ENCODE assay signal across 9 mouse cellular contexts in the genomic region with DNA sequence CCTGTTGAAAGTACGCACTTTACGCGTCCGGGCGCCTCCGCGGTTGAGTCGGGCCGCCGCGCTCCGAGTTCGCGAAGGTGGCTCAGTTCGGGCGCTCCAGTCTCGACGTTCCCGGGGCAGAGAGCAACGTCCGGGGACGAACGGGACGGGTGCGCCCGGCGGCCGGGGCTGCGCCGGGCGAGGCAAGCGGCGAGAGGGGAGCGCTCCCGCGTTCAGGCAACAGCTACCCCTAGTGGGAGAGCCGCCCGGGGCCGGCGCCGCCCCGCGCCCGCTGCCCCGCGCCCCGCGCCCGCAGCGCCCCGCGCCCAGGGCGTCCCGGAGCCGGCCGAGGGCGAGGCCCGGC. TPM values are rescaled to one million over a fixed set of nuclear protein-coding genes. Genes with fewer than 3 reads are reported as not detected.
DNase-seq lines count a peak whose midpoint lies in the region; ATAC-seq and TF ChIP-seq lines count a peak whose summit lies in the region.
"Had no signal": no experiment of that assay in that cellular context is flagged by ENCODE, and none has a peak within 500 bp of the region (broad histone marks: within the 10 kb centered on the region; RNA-seq: fewer than 3 reads in every experiment).

No protein-coding gene starts in this region.

- H3K27ac ChIP-seq in forebrain, embryonic 14.5 days (ENCODE audit: low read depth, low read length) = no peak overlapping the region
- H3K27ac ChIP-seq in lung, embryonic 14.5 days (ENCODE audit: low read depth) = no peak overlapping the region
- H3K27ac ChIP-seq in stomach, embryonic 15.5 days = no peak overlapping the region

- ATAC-seq in forebrain, embryonic 14.5 days = peak; percentile 48; the same call in 1 of the 2 replicates
- ATAC-seq in lung, embryonic 14.5 days (ENCODE audit: insufficient read depth) = 0 out of 2 replicates have a peak, but pooled peaks have one; percentile 11
- ATAC-seq in stomach, embryonic 15.5 days (ENCODE audit: insufficient read depth, low FRiP score, low read depth) = no peak; the same call in 1 of the 2 replicates

- H3K4me3 ChIP-seq in forebrain, embryonic 14.5 days (ENCODE audit: low read depth, low read length) = peak overlapping the region; percentile 37
- peak overlapping the region; percentile 40 for H3K4me3 ChIP-seq in lung, embryonic 14.5 days (ENCODE audit: low read depth, low read length)
- peak overlapping the region; percentile 48 for H3K4me3 ChIP-seq in stomach, embryonic 15.5 days (replicated peaks)

- DNase-seq in gastrocnemius, postnatal 10 days = peak; percentile 34
- no peak for DNase-seq in gastrocnemius, adult 18-20 months (ENCODE audit: low spot score)
- peak; percentile 28 for DNase-seq in forebrain, embryonic 14.5 days (ENCODE audit: low spot score)
- DNase-seq in kidney, adult 18-20 months = peak; percentile 52
- peak; percentile 58 for DNase-seq in lung, embryonic 14.5 days
- DNase-seq in layer of hippocampus, postnatal 25 days (ENCODE audit: extremely low spot score in 1 of 2, low spot score in 1 of 2) = no peak
- DNase-seq in right cerebral cortex, postnatal 25 days = no peak

- H3K4me1 ChIP-seq in forebrain, embryonic 14.5 days (ENCODE audit: control insufficient read depth, insufficient read depth, low read length) = peaks cover 4% of the 10 kb centered on the region; the same call in 1 of the 2 replicates
- H3K4me1 ChIP-seq in lung, embryonic 14.5 days (ENCODE audit: insufficient read depth) = no peaks in the 10 kb centered on the region
- peaks cover 22% of the 10 kb centered on the region for H3K4me1 ChIP-seq in stomach, embryonic 15.5 days

- H3K9me3 ChIP-seq in forebrain, embryonic 14.5 days (replicated peaks; ENCODE audit: control insufficient read depth, low read length) = no peaks in the 10 kb centered on the region
- H3K9me3 ChIP-seq in lung, embryonic 14.5 days (ENCODE audit: low read depth, low read length) = no peaks in the 10 kb centered on the region
- H3K9me3 ChIP-seq in stomach, embryonic 15.5 days = no peaks in the 10 kb centered on the region

- WGBS in forebrain, embryonic 14.5 days = 2% methylated on average over 34 of the region's 58 CpGs
- WGBS in lung, embryonic 14.5 days = under 1% methylated on average over 56 of the region's 58 CpGs
- under 1% methylated on average over 25 of the region's 58 CpGs for WGBS in stomach, embryonic 15.5 days

- peaks cover 77% of the 10 kb centered on the region for H3K27me3 ChIP-seq in forebrain, embryonic 14.5 days (replicated peaks; ENCODE audit: control insufficient read depth, insufficient read depth, low read length)
- H3K27me3 ChIP-seq in lung, embryonic 14.5 days (ENCODE audit: insufficient read depth, low read length) = peaks cover 83% of the 10 kb centered on the region
- peaks cover 81% of the 10 kb centered on the region for H3K27me3 ChIP-seq in stomach, embryonic 15.5 days (replicated peaks)

- peak overlapping the region; percentile 37; the same call in 1 of the 2 replicates for H3K9ac ChIP-seq in forebrain, embryonic 14.5 days (ENCODE audit: low read length)
- H3K9ac ChIP-seq in lung, embryonic 14.5 days = peak overlapping the region; percentile 34; the same call in 1 of the 2 replicates
- no peak overlapping the region for H3K9ac ChIP-seq in stomach, embryonic 15.5 days

- no peaks in the 10 kb centered on the region for H3K36me3 ChIP-seq in forebrain, embryonic 14.5 days (ENCODE audit: control insufficient read depth, insufficient read depth, low read length)
- H3K36me3 ChIP-seq in lung, embryonic 14.5 days (ENCODE audit: insufficient read depth) = no peaks in the 10 kb centered on the region
- H3K36me3 ChIP-seq in stomach, embryonic 15.5 days = no peaks in the 10 kb centered on the region

- no peak for TF ChIP-seq CTCF in lung, embryonic 14.5 days (IDR thresholded peaks at IDR 0.05; ENCODE audit: low read depth)

- H3K4me2 ChIP-seq in forebrain, embryonic 14.5 days (ENCODE audit: low read length) = peak overlapping the region; percentile 58
- peak overlapping the region; percentile 72 for H3K4me2 ChIP-seq in lung, embryonic 14.5 days
- peak overlapping the region; percentile 87 for H3K4me2 ChIP-seq in stomach, embryonic 15.5 days

RNA-seq across cellular contexts. Expression of a gene that starts 0.9 kb away (rescaled TPM):
- total RNA-seq in gastrocnemius, postnatal 10 days (2021) = under 1 TPM in 1 of 2 experiments, not detected in 1; 0.29 TPM
- under 1 TPM; 0.14 to 0.32 TPM for total RNA-seq in gastrocnemius, adult 18-20 months (2021)
- 1.1 and 1.3 TPM in 2 replicates for polyA plus RNA-seq in forebrain, embryonic 14.5 days (2014; fragmentation: Nextera tagmentation; extraction: Ambion mirVana)
- 0.12 TPM in 1 of 2 replicates, not detected in the other for polyA plus RNA-seq in lung, embryonic 14.5 days (2014; fragmentation: Nextera tagmentation; extraction: Ambion mirVana)
- 1.9 and 2.3 TPM in 2 replicates for polyA plus RNA-seq in stomach, embryonic 15.5 days (2015; fragmentation: Nextera tagmentation; extraction: Ambion mirVana)
- 1 to 10 TPM; 2.4 to 7.7 TPM for total RNA-seq in layer of hippocampus, postnatal 25 days (2021)
- polyA plus RNA-seq: C2C12 had no signal

Comparison
In these comparisons a context has a peak if more than half of its experiments do, and no peak if none do; other contexts are left out.
1. DNase-seq: peak in gastrocnemius, postnatal 10 days (single experiment), forebrain, embryonic 14.5 days (single experiment), kidney, adult 18-20 months (single experiment) and lung, embryonic 14.5 days (single experiment); none in gastrocnemius, adult 18-20 months (single experiment), layer of hippocampus, postnatal 25 days (0 of 2) and right cerebral cortex, postnatal 25 days (single experiment).
2. Peak in every context shown above with its lines, with median percentiles within 50 percentile points of each other: H3K4me2 ChIP-seq and H3K4me3 ChIP-seq.